Mouse (Mus musculus): Measurements from ENCODE around the gene Mt3. TPM values are rescaled to one million over a fixed set of nuclear protein-coding genes. Genes with fewer than 3 reads are reported as not detected.

Gene Mt3
- total RNA-seq, 2 experiments from 2014 or later, result 1,175 to 1,192 TPM

- no peak overlapping the region for H3K4me3 ChIP-seq
- no peak overlapping the region for H3K27ac ChIP-seq
- TF ChIP-seq CTCF (conservative IDR thresholded peaks at IDR 0.05), result peak; percentile 90
- DNase-seq (ENCODE audit: low spot score in 2 of 2), result peak; percentile 64 to 87
These were observed 46.9 kb downstream of the Mt3 start for GRCm38 (mm10) chr8:94199202-94199869.

Other genes with a start within 250 kb of the Mt3 start
- 100 to 1,000 TPM; 122 to 128 TPM for gene Amfr, start 139.8 kb upstream of the Mt3 start, total RNA-seq (2021)
- gene Nudt21, start 115.6 kb upstream of the Mt3 start, total RNA-seq (2021), result 10 to 100 TPM; 53.3 to 56.6 TPM
- gene Ogfod1, start 115.4 kb upstream of the Mt3 start, total RNA-seq (2021), result 100 to 1,000 TPM; 108 to 110 TPM
- 10 to 100 TPM; 27.6 to 31.4 TPM for gene Bbs2, start 53.7 kb upstream of the Mt3 start, total RNA-seq (2021)
- not detected for gene Mt4, start 15.4 kb upstream of the Mt3 start, total RNA-seq (2021)
- 100 to 1,000 TPM; 545 to 546 TPM for gene Mt2, start 20.1 kb downstream of the Mt3 start, total RNA-seq (2021)
- 100 to 1,000 TPM; 636 to 650 TPM for gene Mt1, start 26.5 kb downstream of the Mt3 start, total RNA-seq (2021)
- gene Nup93, start 62.0 kb downstream of the Mt3 start, total RNA-seq (2021), result 10 to 100 TPM; 62.9 to 66.3 TPM
- gene Slc12a3, start 176.6 kb downstream of the Mt3 start, total RNA-seq (2021), result 1 to 10 TPM in 1 of 2 experiments, under 1 TPM in 1; 0.54 to 1.0 TPM
- gene Herpud1, start 233.8 kb downstream of the Mt3 start, total RNA-seq (2021), result 10 to 100 TPM; 54.4 to 57.3 TPM